Mouse (Mus musculus) frontal cortex, postnatal 14 days (tissue): ENCODE measurements around the gene Frem1.

Experiments
- DNase-seq, 2 experiments: peaks; one replicate each; pipeline ENCODE4 v3.0.0; 2022; ENCODE audit warnings: low spot score in 2 of 2

Frem1 gene

DNA sequence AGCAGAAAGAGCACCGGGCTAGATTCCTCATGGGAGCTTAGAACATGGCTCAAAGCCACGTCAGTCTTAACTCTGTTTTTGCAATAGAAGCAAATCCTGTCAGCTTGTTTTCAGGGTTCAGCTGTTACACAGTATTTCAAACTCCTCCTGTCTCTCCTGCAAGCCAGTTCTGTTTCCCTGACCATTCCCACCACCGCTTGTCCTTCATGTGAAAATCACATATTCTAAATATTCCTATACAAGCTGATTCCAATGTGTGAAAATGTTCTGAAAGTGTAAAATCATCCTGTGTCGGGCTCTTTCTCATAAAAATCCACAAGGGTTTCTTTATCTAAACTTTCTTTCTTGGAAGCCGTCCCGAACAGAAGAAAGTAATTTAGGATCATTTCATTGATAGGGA lies 22.0 kb downstream of the Frem1 start:
- no peak for DNase-seq

DNA sequence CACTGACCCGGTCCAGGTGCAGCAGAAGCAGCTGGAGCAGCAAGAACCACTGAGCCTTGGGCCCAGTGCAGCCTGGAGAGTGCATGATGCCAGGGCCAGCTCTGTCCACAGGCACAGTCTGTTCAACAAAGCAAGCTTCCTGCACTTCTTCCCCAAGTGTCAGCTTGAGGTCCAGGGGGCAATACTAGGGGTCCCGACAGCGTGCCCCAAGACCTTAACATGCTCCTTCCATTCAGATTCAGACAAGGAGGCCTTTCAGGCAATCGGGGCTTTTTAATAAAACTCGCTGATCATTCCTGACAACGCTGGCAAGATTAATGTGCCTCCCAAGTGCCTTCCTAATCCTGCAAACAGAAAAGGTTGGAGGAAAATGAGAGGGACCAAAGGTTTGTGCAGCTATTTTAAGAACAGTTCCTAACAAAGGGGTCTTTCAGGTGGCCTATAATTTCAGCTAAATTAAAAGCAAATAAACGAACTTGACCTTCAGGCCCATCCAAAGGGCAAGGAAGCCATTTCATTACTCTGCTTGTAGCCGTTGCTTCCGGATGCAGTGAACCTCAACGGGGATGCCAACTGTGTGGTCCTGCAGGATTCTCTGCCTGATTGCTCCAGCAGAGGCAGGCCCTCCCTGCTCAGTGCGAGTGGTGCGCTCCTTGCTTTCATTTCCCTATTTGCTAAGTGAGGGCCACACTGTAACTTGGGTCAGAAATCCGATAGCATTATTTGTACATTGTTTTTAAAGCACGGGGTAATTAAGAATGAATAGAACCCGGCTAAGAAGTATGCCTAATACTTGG lies 31.2 kb downstream of the Frem1 start:
- no peak for DNase-seq

DNA sequence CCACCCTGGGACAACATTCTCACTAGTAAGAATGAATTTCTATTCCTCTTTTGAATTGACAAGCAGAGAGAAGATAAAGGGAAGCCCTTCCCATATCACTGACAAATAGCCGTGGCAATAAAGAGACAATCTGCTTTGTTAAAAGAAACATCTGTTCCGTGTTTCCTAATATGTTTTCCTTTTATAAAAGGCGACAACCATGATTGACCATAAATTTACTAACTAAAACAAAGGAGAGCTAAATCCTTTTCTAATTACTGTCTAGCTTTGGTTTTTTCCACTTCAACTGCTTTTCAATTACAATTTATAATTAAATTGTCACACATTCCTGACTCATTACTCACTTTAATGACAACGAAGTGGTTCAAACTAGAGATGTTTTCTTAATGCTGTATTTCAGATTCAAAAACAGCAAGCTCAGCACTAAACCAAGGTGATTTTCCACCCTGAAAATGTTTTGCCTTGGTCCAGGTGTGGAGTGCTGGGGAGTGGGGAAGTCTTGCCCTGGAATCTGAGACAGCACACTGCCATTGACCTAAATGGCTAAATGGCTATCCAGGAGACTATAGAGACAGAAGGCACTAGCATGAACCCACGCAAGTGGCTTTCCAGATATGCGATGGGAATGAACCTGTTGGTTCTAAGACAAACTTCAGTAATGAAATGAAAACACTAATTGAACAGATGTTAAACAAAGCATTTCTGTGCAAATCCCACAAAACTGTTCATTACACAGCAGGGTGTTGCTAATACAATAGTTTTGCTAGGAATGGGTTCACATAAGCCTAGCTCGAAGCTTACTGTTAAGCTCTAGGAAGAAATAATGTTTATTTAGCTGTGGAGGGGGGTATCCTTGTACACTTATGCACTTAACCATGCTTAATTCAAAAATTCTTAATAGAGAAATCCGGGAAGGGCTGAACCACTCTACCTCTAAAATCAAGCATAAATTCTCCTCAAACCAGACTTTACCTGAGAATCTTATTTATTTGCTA lies 33.7 kb downstream of the Frem1 start:
- DNase-seq, result no peak

DNA sequence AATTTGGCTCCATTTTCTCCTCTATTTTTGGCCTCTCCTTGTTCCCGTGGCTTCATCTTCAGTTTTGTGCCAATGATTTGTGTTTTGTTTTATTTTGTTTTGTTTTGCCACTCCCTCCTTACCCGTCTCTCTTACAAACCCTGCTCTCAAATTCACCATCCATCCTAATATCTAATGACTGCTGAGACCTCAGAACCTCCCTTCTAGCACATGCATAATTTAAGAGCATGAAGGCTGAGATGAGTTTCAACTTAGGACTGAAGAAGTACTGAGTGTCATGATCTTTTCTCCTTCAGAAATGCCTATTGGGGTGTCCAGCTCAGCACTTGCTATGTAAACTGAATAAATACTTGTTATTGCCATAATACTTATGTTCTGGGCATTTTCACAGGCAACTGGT lies 37.6 kb downstream of the Frem1 start:
- no peak for DNase-seq

DNA sequence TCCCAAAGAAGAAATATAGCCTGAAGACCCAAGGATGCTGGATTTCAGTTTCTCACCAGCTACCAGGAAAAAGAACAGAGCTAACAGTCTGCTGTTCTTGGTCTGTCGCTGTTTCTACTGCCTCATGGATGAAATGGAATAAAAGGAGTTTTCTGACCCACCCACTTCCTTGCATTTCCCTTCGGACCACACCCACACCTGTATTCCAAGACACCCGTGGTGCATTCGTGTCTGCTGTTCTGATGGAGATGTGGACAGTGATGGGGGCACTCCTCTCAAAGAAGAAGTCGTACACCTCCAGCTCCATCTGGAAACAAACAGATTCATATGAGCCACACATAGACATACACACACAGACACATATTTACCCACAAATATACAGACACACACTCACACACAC lies 48.1 kb downstream of the Frem1 start:
- no peak for DNase-seq

DNA sequence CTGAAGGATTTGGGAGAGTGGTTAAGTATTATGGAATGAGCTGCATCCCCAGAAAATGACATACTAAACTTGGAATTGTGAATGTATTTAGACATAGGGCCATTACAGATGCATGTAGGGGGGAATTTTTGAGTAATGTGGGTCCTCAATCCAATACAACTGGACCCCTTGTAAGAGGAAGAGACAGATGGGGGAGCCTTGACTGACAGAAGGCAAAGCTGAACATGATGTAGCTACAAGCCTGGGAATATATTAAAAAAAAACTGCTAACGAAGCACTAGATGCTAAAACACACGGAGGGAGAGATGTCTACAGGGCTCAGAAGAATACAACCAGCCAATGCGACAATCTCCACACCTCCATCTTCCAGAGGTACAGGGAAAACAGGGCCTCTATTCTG lies 60.1 kb downstream of the Frem1 start:
- DNase-seq, result no peak

DNA sequence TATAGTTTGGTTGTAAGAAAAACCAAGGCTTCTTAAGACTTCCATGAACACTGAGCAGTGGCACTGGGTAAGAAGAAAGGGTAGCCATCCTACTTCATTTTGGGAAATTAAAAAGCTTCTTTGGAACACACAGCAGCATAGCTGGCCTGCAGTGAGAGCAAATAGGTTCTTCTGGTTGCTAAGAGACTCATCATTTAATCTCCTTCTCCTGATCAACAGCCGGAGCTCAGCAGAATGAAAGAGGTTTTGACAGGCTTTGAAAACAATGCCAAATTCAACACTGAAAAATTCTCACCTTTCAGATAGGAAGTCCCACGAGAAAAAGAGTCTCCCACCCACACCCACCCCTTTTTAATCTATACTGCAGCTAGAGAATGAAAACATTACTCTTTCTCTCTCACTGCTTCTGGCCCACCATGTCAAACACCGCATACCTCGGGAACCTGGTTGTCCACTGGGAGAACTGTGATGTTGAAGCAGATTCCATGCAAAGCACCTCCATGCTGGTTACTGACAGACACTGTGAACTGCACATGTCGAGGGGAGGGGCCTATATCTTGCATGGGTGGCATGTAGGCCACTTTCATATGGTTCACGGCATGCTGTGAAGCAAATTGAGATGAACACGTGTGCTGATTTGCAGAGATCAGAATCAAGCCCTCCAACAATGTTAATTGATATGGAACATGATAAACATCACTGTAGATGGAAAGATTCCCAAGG lies 61.0 kb downstream of the Frem1 start:
- DNase-seq, result no peak

DNA sequence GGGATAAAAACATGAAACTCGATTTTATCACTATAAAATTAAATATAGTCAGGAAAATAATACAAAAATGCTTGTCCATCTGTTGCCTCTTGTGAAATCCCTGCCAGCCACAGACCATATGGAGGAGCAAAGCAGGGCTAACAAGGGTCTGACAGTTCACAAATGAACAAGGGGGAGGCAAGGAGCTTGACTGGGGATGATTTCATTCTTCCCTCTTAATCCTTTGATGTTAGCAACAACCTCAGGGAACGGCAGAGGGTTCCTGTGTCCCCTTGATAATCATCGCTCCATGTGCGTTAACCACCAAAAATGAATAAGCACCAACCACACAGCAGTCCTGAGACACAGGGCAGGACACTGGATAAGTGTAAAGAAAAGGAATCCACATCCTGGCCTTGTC lies 79.8 kb downstream of the Frem1 start:
- DNase-seq, result no peak

DNA sequence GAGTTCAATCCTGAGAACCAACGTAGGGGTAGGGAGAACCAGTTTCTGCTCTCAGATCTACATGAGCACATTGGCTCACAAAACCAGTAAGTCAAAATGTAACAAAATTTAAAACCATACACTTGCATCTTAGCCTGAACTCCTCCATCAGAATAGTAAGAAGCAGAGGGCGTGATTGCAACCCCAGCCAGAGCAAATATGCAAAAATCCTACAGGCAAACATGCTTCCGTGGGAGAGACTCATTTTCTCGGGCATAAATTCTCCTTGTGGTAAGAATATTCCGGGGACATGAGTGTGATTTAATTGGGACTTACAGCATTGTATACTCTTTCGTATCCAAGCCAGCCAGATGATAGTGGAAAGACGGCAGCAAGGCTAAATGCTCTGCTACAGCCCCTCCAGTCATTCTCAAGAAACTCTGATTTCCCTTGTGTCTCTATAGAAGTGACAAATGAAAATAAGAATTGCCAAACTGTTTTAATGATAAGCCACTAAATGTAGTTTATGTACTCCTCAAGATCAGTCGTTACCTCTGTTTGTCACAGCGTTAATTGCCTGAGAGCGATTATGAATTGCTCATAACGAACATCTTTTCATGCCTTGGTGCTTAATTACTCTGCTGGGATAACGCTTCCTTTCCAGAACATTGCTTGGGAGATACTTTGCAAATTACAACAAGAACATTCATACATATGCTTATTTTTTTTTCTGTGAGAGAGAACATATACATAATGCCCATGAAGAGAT lies 81.1 kb downstream of the Frem1 start:
- no peak for DNase-seq

DNA sequence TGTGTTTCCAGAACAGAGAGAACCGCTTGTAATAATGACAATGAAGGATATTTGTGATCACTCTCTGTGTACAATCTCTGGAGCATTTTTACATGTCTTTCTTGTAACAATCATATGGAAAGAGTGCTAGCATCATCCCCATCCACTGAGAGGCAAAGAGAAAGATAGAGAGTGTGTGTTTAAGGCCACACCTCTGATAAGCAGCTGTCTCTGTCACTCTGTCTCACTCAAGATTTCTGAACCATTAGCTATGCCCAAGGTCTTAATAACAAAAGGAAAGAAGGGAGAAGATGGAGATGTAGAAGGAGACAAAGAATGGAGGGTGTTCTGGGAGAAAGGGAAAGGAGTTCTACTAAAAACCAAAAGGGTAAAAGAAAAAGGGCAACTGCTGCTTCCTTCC lies 91.1 kb downstream of the Frem1 start:
- DNase-seq, result no peak

DNA sequence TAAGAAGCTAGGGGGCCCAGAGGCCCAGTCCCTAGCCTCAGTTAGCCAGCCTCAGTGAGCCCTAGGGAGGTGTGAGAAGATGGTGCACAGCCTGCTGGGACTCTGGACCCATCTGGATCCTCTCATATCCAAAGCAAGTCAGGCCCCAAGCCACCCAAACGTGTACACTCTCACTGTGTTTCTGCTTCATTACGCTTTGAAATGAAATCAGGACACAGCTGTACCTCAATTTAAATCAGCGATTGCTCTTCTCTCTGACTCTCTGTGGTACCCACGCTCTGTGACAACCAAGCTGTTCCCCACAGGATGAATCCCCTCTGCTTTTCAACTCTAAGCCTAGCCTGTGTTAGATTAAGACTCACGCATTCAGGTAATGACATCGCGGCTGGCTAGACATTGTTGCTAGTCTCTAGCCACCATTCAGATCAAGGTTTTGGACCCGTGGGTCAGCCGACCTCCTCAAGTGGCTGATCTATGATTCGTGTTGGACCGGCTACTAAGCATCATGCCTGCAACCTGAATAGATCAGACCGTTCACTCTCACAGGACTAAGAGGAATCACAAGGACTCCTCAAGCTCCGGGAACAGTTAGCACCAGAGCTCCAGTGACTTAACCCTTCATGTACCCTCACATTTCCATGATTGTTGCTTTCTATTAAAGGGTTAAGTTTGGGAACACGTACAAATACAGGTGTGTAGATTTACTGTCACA lies 94.2 kb downstream of the Frem1 start:
- no peak for DNase-seq

DNA sequence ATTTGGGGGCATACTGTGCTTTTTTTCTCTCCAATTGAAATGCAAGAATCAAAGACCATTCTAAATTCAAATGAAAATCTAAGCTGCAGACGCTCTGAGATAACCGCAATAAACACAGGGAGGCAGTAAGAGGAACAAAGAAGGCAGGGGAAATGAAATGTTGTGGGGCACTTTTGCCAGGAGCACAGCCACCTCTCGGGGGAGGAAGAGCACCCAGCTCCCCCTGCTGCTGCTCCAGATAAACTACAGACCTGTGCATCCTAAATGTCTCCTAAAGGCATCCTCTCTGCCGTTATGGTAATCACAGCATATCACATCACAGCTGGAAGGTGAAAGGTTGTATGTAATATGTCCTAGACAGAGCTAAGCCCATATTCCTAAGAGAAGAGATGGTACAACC lies 98.1 kb downstream of the Frem1 start:
- no peak for DNase-seq

DNA sequence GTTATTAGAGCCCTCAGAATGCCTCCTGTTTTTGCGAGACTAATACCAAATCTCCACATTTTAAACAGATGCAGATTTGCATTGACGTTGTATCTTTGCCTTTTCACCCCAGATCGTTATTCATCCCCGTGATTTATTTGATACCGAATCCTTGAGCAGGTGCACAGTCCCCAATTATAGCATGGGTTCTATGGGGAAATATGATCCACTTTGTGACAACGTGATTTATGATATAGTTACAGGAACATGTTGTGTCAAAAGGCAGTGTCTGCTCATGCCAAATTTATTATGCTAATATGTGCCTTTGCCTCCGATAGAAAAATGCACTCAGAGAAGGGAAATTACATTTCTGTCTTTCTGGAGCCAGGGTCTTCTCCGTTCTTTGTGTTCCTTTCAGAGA lies 102.6 kb downstream of the Frem1 start:
- no peak for DNase-seq

DNA sequence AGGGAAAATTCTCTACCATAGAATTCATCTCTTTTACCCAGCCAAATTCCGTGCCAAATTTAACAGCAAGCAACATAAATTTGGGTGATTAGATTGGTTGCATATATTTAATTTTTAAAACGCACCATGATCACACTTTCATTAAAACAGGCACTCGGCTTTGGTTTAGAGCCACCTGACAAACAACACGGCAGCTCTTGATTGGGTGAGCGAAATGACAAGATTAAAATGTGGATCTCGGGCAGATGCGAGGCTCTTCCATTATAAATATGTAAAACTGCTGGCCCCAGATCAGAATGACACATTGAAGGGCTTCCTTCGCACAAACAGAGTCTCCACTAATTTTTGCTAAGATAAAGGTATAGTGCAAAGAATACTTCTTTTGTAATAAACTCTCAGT lies 105.4 kb downstream of the Frem1 start:
- DNase-seq, result no peak

DNA sequence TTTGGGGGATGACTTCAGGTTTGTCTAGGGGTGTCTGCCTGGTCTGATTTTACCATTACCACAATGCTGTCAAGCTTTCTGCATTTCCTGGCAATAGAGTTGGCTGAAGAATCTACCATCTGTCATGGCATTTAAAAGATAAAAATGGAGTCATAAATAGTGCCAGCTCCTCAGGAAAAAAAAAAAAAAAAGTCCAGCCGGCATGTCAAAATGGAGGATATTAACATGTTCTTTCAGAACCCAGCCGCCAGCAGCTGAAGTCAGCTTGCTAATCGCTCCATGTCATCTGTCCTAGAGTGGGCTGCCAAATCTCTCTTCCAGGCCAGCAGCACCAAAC lies 105.9 kb downstream of the Frem1 start:
- DNase-seq, result no peak

DNA sequence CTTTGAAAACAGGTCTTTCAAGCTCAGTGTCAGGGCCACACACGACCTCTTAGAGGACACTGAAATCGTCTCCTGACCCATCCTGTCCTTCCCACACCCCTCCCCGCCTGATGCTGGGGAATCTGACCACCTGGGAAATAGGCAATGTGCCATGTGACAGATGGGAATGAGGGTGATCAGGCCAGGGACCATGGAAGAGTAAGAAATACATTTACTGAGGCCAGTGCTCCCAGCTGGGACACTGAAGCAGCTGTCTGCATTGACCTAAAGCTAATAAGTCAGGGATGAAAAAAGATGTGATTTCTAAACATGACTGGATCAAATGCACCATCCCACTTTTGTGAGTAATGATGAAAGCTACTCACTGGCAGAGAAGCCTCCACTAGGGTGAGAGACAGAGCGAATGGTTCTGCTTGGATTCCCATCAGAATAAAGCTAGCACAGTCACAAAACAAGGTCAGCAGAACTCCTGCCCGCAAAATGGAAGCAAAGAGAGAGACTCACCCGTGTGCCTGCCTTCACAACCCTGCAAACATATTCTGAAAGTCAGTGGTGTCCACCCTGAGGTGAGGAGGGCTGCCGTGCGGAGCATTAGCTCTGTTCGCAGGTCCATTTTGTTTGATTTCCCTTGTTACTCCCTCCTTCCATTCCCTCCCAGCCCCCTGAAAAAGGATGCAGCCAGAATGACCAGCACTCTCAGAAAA lies 106.4 kb downstream of the Frem1 start:
- DNase-seq, result no peak

DNA sequence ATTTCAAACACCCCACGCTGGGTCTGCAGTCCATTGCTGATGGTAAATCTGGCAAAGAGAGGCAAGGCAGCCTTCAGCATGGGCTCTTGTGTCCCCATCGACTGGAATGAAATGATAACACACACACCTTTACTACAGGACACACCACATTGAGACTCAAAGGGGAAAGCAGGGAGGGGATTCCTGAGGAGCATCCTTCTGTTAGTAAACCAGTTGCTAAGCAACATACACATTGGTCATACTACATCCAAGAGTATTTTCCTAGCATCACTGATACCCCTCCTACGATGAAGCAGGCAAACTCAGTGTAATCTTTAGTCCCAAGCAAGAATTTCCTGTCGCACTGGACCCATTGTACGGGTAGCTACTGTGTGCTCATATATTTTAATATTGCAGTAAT lies 111.5 kb downstream of the Frem1 start:
- no peak for DNase-seq

DNA sequence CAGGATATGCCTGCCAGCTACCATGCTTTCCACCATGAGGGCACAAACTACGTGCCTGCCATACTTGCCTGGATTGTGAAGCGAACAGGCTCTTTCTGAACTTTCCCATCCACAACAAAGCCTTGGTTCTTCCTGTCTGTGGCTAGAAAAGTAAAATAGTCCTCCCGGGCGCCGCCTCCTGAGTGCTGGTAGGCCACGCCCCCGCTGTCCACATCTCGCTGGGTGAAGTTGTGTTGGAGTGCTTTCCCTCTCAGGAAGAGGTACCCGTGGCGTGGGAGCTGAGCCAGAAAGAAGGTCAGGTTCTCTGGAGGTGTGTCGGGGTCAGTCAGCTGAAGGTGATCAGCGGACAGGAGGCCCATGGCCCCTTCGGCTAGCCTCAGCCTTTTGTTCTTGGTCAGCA lies 111.9 kb downstream of the Frem1 start:
- no peak for DNase-seq

DNA sequence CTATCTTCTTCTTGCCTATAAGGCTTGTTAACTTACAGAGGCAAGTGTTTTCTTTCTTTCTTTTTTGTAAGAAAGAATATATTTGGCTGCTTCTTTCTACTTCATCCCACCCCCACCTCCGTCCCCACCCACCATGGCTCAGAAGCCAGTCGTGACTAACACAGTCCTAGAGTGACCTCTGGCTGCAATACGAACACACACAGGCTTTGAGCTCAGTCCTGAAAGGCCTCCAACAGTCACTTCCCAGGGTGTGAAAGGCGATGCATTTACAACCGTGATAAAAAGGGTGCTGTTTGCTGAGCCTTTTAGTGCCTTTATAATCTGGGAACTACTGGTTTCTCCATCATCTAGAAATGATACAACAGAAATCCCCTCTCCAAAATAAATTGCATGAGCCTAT lies 117.8 kb downstream of the Frem1 start:
- DNase-seq, result no peak

DNA sequence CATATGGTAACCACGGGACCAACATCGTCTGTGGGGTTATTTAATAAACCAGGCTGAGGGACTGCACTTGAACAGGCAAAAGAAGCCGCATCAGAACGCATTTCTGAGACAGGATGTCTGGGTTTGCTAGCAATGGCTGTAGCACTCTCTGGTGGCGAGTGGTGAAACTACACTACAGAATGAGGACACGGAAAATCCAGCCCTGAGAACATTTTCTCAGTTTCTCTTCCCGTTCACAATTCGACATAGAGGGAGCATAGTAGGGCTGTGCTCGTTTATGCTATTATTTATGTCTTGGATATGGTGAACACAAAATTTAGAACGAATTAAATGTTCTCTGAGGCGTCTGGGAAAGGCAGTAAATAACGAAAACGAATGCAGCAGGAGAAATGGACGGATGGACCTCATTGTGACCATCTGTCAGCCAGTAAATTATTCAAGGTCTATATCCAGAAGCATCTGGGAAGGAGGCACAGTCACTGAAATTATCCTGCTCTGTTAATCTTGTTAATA lies 118.4 kb downstream of the Frem1 start:
- peak; percentile 61 to 85 for DNase-seq
